Mouse (Mus musculus): ENCODE results near the gene Fbxo39. TPM values are rescaled to one million over a fixed set of nuclear protein-coding genes. Genes with fewer than 3 reads are reported as not detected.

Fbxo39 gene
- not detected in 2 replicates for polyA plus RNA-seq (2015; fragmentation: Nextera tagmentation; extraction: Ambion mirVana)

GRCm38 (mm10) chr11:72314151-72314895 is at the start of gene Fbxo39:
Gene Fbxo39, plus strand, starts transcription at chr11:72314444.
- Histone ChIP-seq H3K4me2 (peak within 1 kb of the TSS; percentile 36), H3K27ac (no peak within 1 kb of the TSS), H3K27me3 (peaks cover 42% of the 10 kb centered on the region), H3K4me3 (0 out of 2 replicates have a peak within 1 kb of the TSS, but pooled peaks have one; percentile 13), H3K9ac (no peak within 1 kb of the TSS), H3K4me1 (peaks cover 6% of the 10 kb centered on the region), H3K9me3 (no peaks in the 10 kb centered on the region), H3K36me3 (no peaks in the 10 kb centered on the region)
- no peak for ATAC-seq (ENCODE audit: insufficient number of reproducible peaks, low FRiP score, low TSS enrichment, low read depth)
- WGBS = 13% methylated on average over 40 of the region's 42 CpGs

- WGBS = 5% methylated on average over 11 of the region's 11 CpGs
- H3K9me3 ChIP-seq = no peaks in the 10 kb centered on the region
- no peak overlapping the region for H3K27ac ChIP-seq
- H3K36me3 ChIP-seq = no peaks in the 10 kb centered on the region
- peaks cover 47% of the 10 kb centered on the region for H3K27me3 ChIP-seq
- no peak overlapping the region for H3K9ac ChIP-seq
- peak overlapping the region; percentile 78 for H3K4me2 ChIP-seq
- no peak for ATAC-seq (ENCODE audit: insufficient number of reproducible peaks, low FRiP score, low TSS enrichment, low read depth)
- H3K4me3 ChIP-seq = no peak overlapping the region
- peaks cover 18% of the 10 kb centered on the region for H3K4me1 ChIP-seq
Measured at GRCm38 (mm10) chr11:72265483-72265882, 48.8 kb upstream of the Fbxo39 start.

- Histone ChIP-seq H3K4me1 (peaks cover 18% of the 10 kb centered on the region), H3K9ac (no peak overlapping the region), H3K9me3 (no peaks in the 10 kb centered on the region), H3K27me3 (peaks cover 47% of the 10 kb centered on the region), H3K4me3 (peak overlapping the region; percentile 41), H3K36me3 (no peaks in the 10 kb centered on the region), H3K27ac (no peak overlapping the region), H3K4me2 (peak overlapping the region; percentile 78)
- ATAC-seq (ENCODE audit: insufficient number of reproducible peaks, low FRiP score, low TSS enrichment, low read depth) = no peak; the same call in 1 of the 2 replicates
- 1% methylated on average over 46 of the region's 46 CpGs for WGBS
Measured at GRCm38 (mm10) chr11:72266207-72266959, 47.9 kb upstream of the Fbxo39 start.

GRCm38 (mm10) chr11:72266960-72267560 is 47.2 kb upstream of the Fbxo39 start, which contains the start of gene Slc13a5:
Gene Slc13a5, minus strand, starts transcription at chr11:72267222.
- ATAC-seq (ENCODE audit: insufficient number of reproducible peaks, low FRiP score, low TSS enrichment, low read depth) = no peak
- H3K4me1 ChIP-seq = peaks cover 18% of the 10 kb centered on the region
- no peak within 1 kb of the TSS for H3K9ac ChIP-seq
- peak within 1 kb of the TSS; percentile 41 for H3K4me3 ChIP-seq
- H3K4me2 ChIP-seq = peak within 1 kb of the TSS; percentile 78
- no peaks in the 10 kb centered on the region for H3K9me3 ChIP-seq
- WGBS = 5% methylated on average over 36 of the region's 36 CpGs
- peaks cover 47% of the 10 kb centered on the region for H3K27me3 ChIP-seq
- no peak within 1 kb of the TSS for H3K27ac ChIP-seq
- H3K36me3 ChIP-seq = no peaks in the 10 kb centered on the region

- H3K27ac ChIP-seq = no peak overlapping the region
- H3K4me3 ChIP-seq = no peak overlapping the region
- no peak for ATAC-seq (ENCODE audit: insufficient number of reproducible peaks, low FRiP score, low TSS enrichment, low read depth)
- H3K36me3 ChIP-seq = no peaks in the 10 kb centered on the region
- 36% methylated on average over 1 of the region's 1 CpGs for WGBS
- peaks cover 2% of the 10 kb centered on the region for H3K4me1 ChIP-seq
- H3K27me3 ChIP-seq = peaks cover 16% of the 10 kb centered on the region
- H3K9ac ChIP-seq = no peak overlapping the region
- H3K9me3 ChIP-seq = no peaks in the 10 kb centered on the region
- H3K4me2 ChIP-seq = no peak overlapping the region
Measured at GRCm38 (mm10) chr11:72271761-72272160, 42.5 kb upstream of the Fbxo39 start.

GRCm38 (mm10) chr11:72273341-72273740 is 40.9 kb upstream of the Fbxo39 start:
- no peaks in the 10 kb centered on the region for H3K36me3 ChIP-seq
- no peak overlapping the region for H3K9ac ChIP-seq
- H3K4me2 ChIP-seq = no peak overlapping the region
- H3K27ac ChIP-seq = no peak overlapping the region
- no peaks in the 10 kb centered on the region for H3K4me1 ChIP-seq
- no peak for ATAC-seq (ENCODE audit: insufficient number of reproducible peaks, low FRiP score, low TSS enrichment, low read depth)
- H3K9me3 ChIP-seq = no peaks in the 10 kb centered on the region
- peaks cover 3% of the 10 kb centered on the region; the same call in 1 of the 2 replicates for H3K27me3 ChIP-seq
- 73% methylated on average over 3 of the region's 3 CpGs for WGBS
- no peak overlapping the region for H3K4me3 ChIP-seq

GRCm38 (mm10) chr11:72281143-72281851 is 32.9 kb upstream of the Fbxo39 start:
- Histone ChIP-seq H3K4me2 (no peak overlapping the region), H3K4me3 (no peak overlapping the region), H3K27me3 (no peaks in the 10 kb centered on the region), H3K4me1 (no peaks in the 10 kb centered on the region), H3K27ac (no peak overlapping the region), H3K36me3 (no peaks in the 10 kb centered on the region), H3K9ac (no peak overlapping the region), H3K9me3 (no peaks in the 10 kb centered on the region)
- whole genome bisulfite sequencing = 79% methylated on average over 5 of the region's 5 CpGs
- ATAC-seq (ENCODE audit: insufficient number of reproducible peaks, low FRiP score, low TSS enrichment, low read depth) = no peak

- WGBS = 60% methylated on average over 5 of the region's 5 CpGs
Measured at GRCm38 (mm10) chr11:72281852-72282400, 32.3 kb upstream of the Fbxo39 start.

GRCm38 (mm10) chr11:72283486-72284224 is 30.6 kb upstream of the Fbxo39 start:
- no peaks in the 10 kb centered on the region for H3K9me3 ChIP-seq
- no peaks in the 10 kb centered on the region for H3K27me3 ChIP-seq
- H3K4me1 ChIP-seq = no peaks in the 10 kb centered on the region
- ATAC-seq (ENCODE audit: insufficient number of reproducible peaks, low FRiP score, low TSS enrichment, low read depth) = no peak
- no peak overlapping the region for H3K27ac ChIP-seq
- 85% methylated on average over 16 of the region's 16 CpGs for WGBS
- H3K9ac ChIP-seq = no peak overlapping the region
- H3K36me3 ChIP-seq = no peaks in the 10 kb centered on the region
- H3K4me2 ChIP-seq = no peak overlapping the region
- no peak overlapping the region for H3K4me3 ChIP-seq

More at GRCm38 (mm10) chr11:72281852-72282400, 32.3 kb upstream of the Fbxo39 start:
- H3K4me1 ChIP-seq = no peaks in the 10 kb centered on the region
- H3K27me3 ChIP-seq = no peaks in the 10 kb centered on the region
- H3K4me2 ChIP-seq = no peak overlapping the region
- ATAC-seq (ENCODE audit: insufficient number of reproducible peaks, low FRiP score, low TSS enrichment, low read depth) = no peak
- H3K9me3 ChIP-seq = no peaks in the 10 kb centered on the region
- no peak overlapping the region for H3K4me3 ChIP-seq
- no peak overlapping the region for H3K9ac ChIP-seq
- no peak overlapping the region for H3K27ac ChIP-seq
- H3K36me3 ChIP-seq = no peaks in the 10 kb centered on the region

- Histone ChIP-seq H3K27me3 (no peaks in the 10 kb centered on the region), H3K4me1 (no peaks in the 10 kb centered on the region), H3K9ac (no peak overlapping the region), H3K4me2 (no peak overlapping the region), H3K27ac (no peak overlapping the region), H3K4me3 (no peak overlapping the region), H3K9me3 (no peaks in the 10 kb centered on the region), H3K36me3 (no peaks in the 10 kb centered on the region)
- no peak for ATAC-seq (ENCODE audit: insufficient number of reproducible peaks, low FRiP score, low TSS enrichment, low read depth)
- 59% methylated on average over 14 of the region's 14 CpGs for WGBS
Measured at GRCm38 (mm10) chr11:72284532-72285182, 29.6 kb upstream of the Fbxo39 start.

Measured in limb, embryonic 15.5 days (tissue).